Mouse (Mus musculus) heart, adult 2 months (tissue): Measurements from ENCODE around the gene Sowaha. TPM values are rescaled to one million over a fixed set of nuclear protein-coding genes. Genes with fewer than 3 reads are reported as not detected.

Experiments used
- DNase-seq, 2 experiments: peaks; one replicate each; pipeline ENCODE4 v3.0.0; 2021
- H3K27ac ChIP-seq: fragments of 200-600 bp; 2 replicates; pipeline ENCODE4 v1.8.1; 2022
- H3K27me3 ChIP-seq: fragments of 200-500 bp; 2 replicates; pipeline ENCODE4 v1.6.1; 2012; ENCODE audit warnings: mild to moderate bottlenecking, low read length, inconsistent platforms, mixed read lengths; ENCODE audit not compliant: control insufficient read depth, insufficient read depth
- H3K36me3 ChIP-seq: fragments of 200-500 bp; 2 replicates; pipeline ENCODE4 v1.6.1; 2012; ENCODE audit warnings: low read length, inconsistent platforms; ENCODE audit not compliant: control insufficient read depth, insufficient read depth
- H3K4me1 ChIP-seq: fragments of 200-500 bp; 2 replicates; pipeline ENCODE4 v1.6.1; 2011; ENCODE audit warnings: low read length; ENCODE audit not compliant: control insufficient read depth, insufficient read depth
- H3K4me3 ChIP-seq: fragments of 200-600 bp; 2 replicates; pipeline ENCODE4 v1.8.1; 2022
- H3K79me2 ChIP-seq: fragments of 200-500 bp; replicated peaks from 2 replicates; pipeline ENCODE4 v1.6.1; 2012; ENCODE audit warnings: mild to moderate bottlenecking, inconsistent platforms, low read length, moderate library complexity, mixed read lengths; ENCODE audit not compliant: control insufficient read depth, insufficient read depth
- H3K9ac ChIP-seq: fragments of 200-500 bp; 2 replicates; pipeline ENCODE4 v1.6.1; 2012; ENCODE audit warnings: low read depth, mild to moderate bottlenecking, control low read depth, inconsistent platforms, low read length, mixed read lengths
- CTCF ChIP-seq: fragments of 200-600 bp; IDR thresholded peaks from 2 replicates; pipeline ENCODE4 v1.8.1; 2022; ENCODE audit warnings: antibody characterized with exemption, mild to moderate bottlenecking, moderate library complexity
- EP300 ChIP-seq: fragments of 200-500 bp; IDR thresholded peaks from 2 replicates; pipeline ENCODE4 v1.6.1; 2011; ENCODE audit warnings: low read depth, low read length, control low read depth; ENCODE audit not compliant: insufficient read depth
- POLR2A ChIP-seq: fragments of 200-500 bp; IDR thresholded peaks from 2 replicates; pipeline ENCODE4 v1.6.1; 2011; ENCODE audit warnings: mild to moderate bottlenecking, low read depth, low read length, control low read depth; ENCODE audit not compliant: insufficient read depth
- WGBS: fragments of 180-500 bp; shearing (Covaris S2); methylation state at CpG from one replicate; pipeline ENCODE4 v1.1.7; 2018; 5-methylcytosine and 5-hydroxymethylcytosine counted together
- intact Hi-C: fragments of 180-260 bp; cut with DNase I; formaldehyde crosslinking; loops from one replicate; pipeline ENCODE4 v1.15.1; 2025
- polyA plus RNA-seq: library from polyadenylated mRNA; depleted of rRNA; stranded (reverse); fragments of >200 nt; gene quantifications from 2 replicates; pipeline ENCODE4 v1.2.3, GENCODE M21; 2012
- total RNA-seq, 2 experiments: library from RNA; stranded (reverse); gene quantifications; 2 replicates each; pipeline ENCODE4 v1.2.3; 2021

Sowaha gene
- total and polyA plus RNA-seq, 3 experiments: 0.05 to 0.34 (median 0.10) TPM

GRCm38 (mm10) chr11:53451361-53451760 is 28.7 kb downstream of the Sowaha start:
- Histone ChIP-seq H3K27ac (no peak overlapping the region), H3K36me3 (no peaks in the 10 kb centered on the region), H3K27me3 (no peaks in the 10 kb centered on the region), H3K4me1 (peaks cover 4% of the 10 kb centered on the region; the same call in 1 of the 2 replicates), H3K4me3 (no peak overlapping the region), H3K9ac (no peak overlapping the region), H3K79me2 (no peaks in the 10 kb centered on the region)
- TF ChIP-seq POLR2A: no peak
- TF ChIP-seq EP300: no peak
- no peak for TF ChIP-seq CTCF
- intact Hi-C loops: no loop called here
- WGBS: 59% methylated on average over 2 of the region's 2 CpGs
- no peak for DNase-seq

DNA sequence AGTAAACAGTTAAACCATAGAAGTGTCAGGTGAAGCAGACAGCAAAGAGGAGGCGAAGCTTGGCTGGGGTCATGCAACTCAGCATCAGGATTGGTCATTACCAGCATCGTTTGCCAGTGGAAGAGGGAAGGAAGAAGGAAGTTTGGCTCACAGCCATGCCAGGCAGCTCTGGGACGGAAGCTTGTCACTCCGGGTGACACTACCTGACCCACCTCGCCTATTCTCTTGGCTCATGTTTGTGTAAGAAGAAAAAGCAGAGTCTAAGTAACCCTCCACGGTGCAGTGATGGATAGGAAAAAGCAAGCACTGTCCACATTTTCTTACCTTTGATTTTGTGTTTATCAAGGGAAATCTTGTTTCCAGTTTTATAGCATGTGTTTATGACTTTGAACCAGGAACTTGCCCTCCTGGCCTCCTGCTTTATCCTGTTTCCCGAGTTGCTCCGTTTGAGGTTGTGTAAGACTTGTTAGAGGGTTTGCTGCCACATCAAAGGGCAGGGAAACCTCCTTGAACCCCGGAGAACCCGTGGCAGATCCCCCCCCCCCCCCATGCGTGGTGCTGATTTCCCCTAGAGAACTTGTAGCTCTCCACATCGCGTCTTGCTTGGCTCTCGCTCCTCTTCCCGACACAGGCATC is 29.9 kb downstream of the Sowaha start:
- intact Hi-C loops: no loop called here
- peaks cover 4% of the 10 kb centered on the region; the same call in 1 of the 2 replicates for H3K4me1 ChIP-seq
- H3K79me2 ChIP-seq: no peaks in the 10 kb centered on the region
- H3K9ac ChIP-seq: no peak overlapping the region
- no peak overlapping the region for H3K27ac ChIP-seq
- no peaks in the 10 kb centered on the region for H3K36me3 ChIP-seq
- no peaks in the 10 kb centered on the region for H3K27me3 ChIP-seq
- DNase-seq: no peak
- no peak for TF ChIP-seq POLR2A
- no peak overlapping the region for H3K4me3 ChIP-seq
- 18% methylated on average over 15 of the region's 15 CpGs for WGBS

GRCm38 (mm10) chr11:53448529-53448928 is 31.5 kb downstream of the Sowaha start:
- WGBS: 82% methylated on average over 1 of the region's 1 CpGs
- Histone ChIP-seq H3K36me3 (no peaks in the 10 kb centered on the region), H3K79me2 (no peaks in the 10 kb centered on the region), H3K27ac (no peak overlapping the region; the same call in 1 of the 2 replicates), H3K4me1 (peaks cover 4% of the 10 kb centered on the region; the same call in 1 of the 2 replicates), H3K9ac (no peak overlapping the region), H3K27me3 (no peaks in the 10 kb centered on the region), H3K4me3 (no peak overlapping the region)
- intact Hi-C loops: no loop called here
- TF ChIP-seq POLR2A: no peak
- peak; percentile 77 to 78 for DNase-seq

GRCm38 (mm10) chr11:53447996-53448395 is 32.1 kb downstream of the Sowaha start:
- H3K27me3 ChIP-seq: no peaks in the 10 kb centered on the region
- intact Hi-C loops: no loop called here
- H3K27ac ChIP-seq: no peak overlapping the region; the same call in 1 of the 2 replicates
- peaks cover 4% of the 10 kb centered on the region; the same call in 1 of the 2 replicates for H3K4me1 ChIP-seq
- no peak overlapping the region for H3K9ac ChIP-seq
- DNase-seq: no peak
- no peaks in the 10 kb centered on the region for H3K79me2 ChIP-seq
- H3K4me3 ChIP-seq: no peak overlapping the region
- no peaks in the 10 kb centered on the region for H3K36me3 ChIP-seq
- TF ChIP-seq CTCF: no peak
- no peak for TF ChIP-seq POLR2A
- no peak for TF ChIP-seq EP300
- 88% methylated on average over 8 of the region's 8 CpGs for WGBS

DNA sequence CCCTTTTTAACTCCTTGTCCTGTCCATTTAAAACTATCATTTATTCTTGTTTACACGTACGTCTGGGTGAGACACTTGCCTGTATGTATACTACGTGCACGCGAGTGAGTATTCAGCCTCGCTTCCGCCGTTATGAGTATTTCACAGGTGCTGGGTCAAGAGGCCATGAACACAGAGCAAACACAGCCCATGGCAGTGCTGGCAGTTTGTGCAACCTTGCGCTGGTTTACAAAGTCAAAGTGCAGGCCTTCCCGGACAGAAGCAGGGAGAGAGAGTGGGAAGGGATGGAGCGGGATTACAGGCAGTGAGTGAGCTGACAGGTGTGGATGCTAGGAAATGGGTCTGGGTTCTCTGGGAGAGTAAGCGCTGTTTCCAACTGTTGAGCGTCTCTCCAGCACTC is 33.9 kb downstream of the Sowaha start:
- Histone ChIP-seq H3K4me3 (no peak overlapping the region), H3K9ac (no peak overlapping the region), H3K4me1 (peaks cover 6% of the 10 kb centered on the region; the same call in 1 of the 2 replicates), H3K36me3 (no peaks in the 10 kb centered on the region), H3K79me2 (no peaks in the 10 kb centered on the region), H3K27me3 (no peaks in the 10 kb centered on the region), H3K27ac (no peak overlapping the region)
- intact Hi-C loops: no loop called here
- DNase-seq: no peak
- TF ChIP-seq POLR2A: no peak
- TF ChIP-seq EP300: no peak
- no peak for TF ChIP-seq CTCF
- WGBS: 92% methylated on average over 13 of the region's 13 CpGs

GRCm38 (mm10) chr11:53445562-53445961 is 34.5 kb downstream of the Sowaha start:
- no peak for DNase-seq
- Histone ChIP-seq H3K27me3 (no peaks in the 10 kb centered on the region), H3K36me3 (no peaks in the 10 kb centered on the region), H3K9ac (no peak overlapping the region), H3K4me3 (no peak overlapping the region), H3K4me1 (peaks cover 6% of the 10 kb centered on the region; the same call in 1 of the 2 replicates), H3K27ac (no peak overlapping the region), H3K79me2 (no peaks in the 10 kb centered on the region)
- TF ChIP-seq POLR2A (no peak), CTCF (no peak), EP300 (no peak)
- intact Hi-C loops: no loop called here
- WGBS: 56% methylated on average over 13 of the region's 13 CpGs
